Mouse (Mus musculus): Measurements from ENCODE around the gene Ykt6. TPM values are rescaled to one million over a fixed set of nuclear protein-coding genes. Genes with fewer than 3 reads are reported as not detected.
"Not testable (repeated sequence)": the region's sequence is repeated elsewhere in the genome, so short reads cannot be mapped to it uniquely, and the experiment has no call there.

Ykt6 gene
- total and polyA plus RNA-seq, 2 experiments from 2014 or later, result 101 to 181 TPM

DNA sequence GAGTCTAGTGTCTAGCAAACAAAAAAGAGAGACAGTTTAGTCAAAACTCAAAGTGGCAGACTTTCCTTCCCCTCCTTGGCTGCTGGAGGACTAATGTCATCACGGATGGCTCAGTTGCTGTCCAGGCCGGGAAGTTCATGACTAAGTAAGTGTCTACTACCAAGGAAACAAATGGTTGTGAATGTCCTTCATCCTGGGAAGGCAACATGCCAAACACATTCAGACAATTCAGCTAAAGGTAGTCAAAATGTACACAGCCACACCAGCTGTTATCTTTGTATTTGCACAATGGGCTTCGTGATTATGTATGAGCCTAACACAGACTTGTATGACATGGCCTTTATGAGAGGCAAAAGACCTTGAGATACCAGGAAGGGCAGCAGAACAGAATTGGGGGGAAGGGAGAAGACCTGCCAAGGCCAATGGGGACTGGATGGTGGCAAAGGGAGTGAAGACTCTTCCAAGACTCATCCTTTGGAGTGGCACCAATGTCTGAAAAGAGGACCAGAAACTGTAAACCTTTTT, 28.7 kb upstream of the Ykt6 start:
- Histone ChIP-seq H3K27ac (ENCODE audit: low read depth, low read length) (no peak overlapping the region), H3K9ac (no peak overlapping the region), H3K9me3 (ENCODE audit: low read length) (no peaks in the 10 kb centered on the region), H3K4me3 (ENCODE audit: low read depth, low read length) (no peak overlapping the region), H3K36me3 (ENCODE audit: insufficient read depth) (no peaks in the 10 kb centered on the region), H3K4me2 (ENCODE audit: low read depth) (no peak overlapping the region), H3K4me1 (ENCODE audit: insufficient read depth) (no peaks in the 10 kb centered on the region), H3K27me3 (ENCODE audit: insufficient read depth, low read length) (no peaks in the 10 kb centered on the region)
- TF ChIP-seq CTCF (IDR thresholded peaks at IDR 0.05; ENCODE audit: low read depth), result no peak
- no peak for DNase-seq
- ATAC-seq, result no peak
- 83% methylated on average over 3 of the region's 3 CpGs for WGBS

DNA sequence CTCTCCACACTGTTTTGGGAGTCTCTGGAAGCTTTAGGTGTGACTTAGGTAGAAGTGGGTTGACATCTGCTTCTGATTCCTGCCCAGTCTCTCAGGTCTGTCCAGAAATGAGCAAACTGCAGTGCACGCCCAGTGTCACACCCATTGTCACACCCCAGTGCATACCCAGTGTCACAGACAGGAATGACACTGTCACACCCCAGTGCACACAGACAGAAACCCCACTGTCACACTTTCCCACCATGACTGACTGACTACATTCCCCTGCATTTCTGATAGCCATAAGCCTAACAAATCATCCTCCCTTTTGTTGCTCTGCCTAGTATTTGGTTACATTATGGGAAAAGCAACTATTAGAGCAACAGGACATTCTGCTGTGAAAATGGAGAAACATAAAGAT, 24.9 kb upstream of the Ykt6 start:
- H3K9me3 ChIP-seq (ENCODE audit: low read length), result no peaks in the 10 kb centered on the region
- no peak overlapping the region for H3K4me2 ChIP-seq (ENCODE audit: low read depth)
- no peaks in the 10 kb centered on the region for H3K36me3 ChIP-seq (ENCODE audit: insufficient read depth)
- no peak for TF ChIP-seq CTCF (IDR thresholded peaks at IDR 0.05; ENCODE audit: low read depth)
- H3K4me3 ChIP-seq (ENCODE audit: low read depth, low read length), result no peak overlapping the region
- no peak overlapping the region for H3K27ac ChIP-seq (ENCODE audit: low read depth, low read length)
- no peak overlapping the region for H3K9ac ChIP-seq
- no peaks in the 10 kb centered on the region for H3K4me1 ChIP-seq (ENCODE audit: insufficient read depth)
- ATAC-seq (no peak), DNase-seq (no peak)
- 73% methylated on average over 1 of the region's 1 CpGs for WGBS
- no peaks in the 10 kb centered on the region for H3K27me3 ChIP-seq (ENCODE audit: insufficient read depth, low read length)

DNA sequence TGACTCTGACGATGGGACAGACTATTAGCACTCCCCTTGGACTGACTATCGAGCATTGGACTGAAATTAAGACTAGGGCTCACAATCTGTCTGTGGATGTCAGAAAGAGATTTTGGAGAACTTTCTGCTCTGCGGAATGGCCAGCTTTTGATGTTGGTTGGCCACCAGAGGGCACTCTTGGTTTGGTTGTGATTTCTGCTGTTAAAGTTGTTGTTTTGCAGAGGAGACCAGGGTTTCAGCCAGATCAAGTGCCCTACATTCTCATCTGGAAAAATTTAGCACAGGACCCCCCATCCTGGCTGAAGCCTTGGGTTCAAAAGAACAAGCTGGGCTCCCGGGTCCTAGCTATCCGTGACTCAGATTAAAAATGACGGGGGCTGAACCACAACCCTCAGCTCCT, 23.5 kb upstream of the Ykt6 start:
- peak; percentile 50 for DNase-seq
- not testable (repeated sequence) for H3K9me3 ChIP-seq (ENCODE audit: low read length); H3K4me3 ChIP-seq (ENCODE audit: low read depth, low read length); ATAC-seq; H3K9ac ChIP-seq; H3K27ac ChIP-seq (ENCODE audit: low read depth, low read length); H3K27me3 ChIP-seq (ENCODE audit: insufficient read depth, low read length); H3K4me2 ChIP-seq (ENCODE audit: low read depth); H3K36me3 ChIP-seq (ENCODE audit: insufficient read depth); H3K4me1 ChIP-seq (ENCODE audit: insufficient read depth)
- whole genome bisulfite sequencing, result 81% methylated on average over 6 of the region's 6 CpGs
- peak; percentile 37 for TF ChIP-seq CTCF (IDR thresholded peaks at IDR 0.05; ENCODE audit: low read depth)

DNA sequence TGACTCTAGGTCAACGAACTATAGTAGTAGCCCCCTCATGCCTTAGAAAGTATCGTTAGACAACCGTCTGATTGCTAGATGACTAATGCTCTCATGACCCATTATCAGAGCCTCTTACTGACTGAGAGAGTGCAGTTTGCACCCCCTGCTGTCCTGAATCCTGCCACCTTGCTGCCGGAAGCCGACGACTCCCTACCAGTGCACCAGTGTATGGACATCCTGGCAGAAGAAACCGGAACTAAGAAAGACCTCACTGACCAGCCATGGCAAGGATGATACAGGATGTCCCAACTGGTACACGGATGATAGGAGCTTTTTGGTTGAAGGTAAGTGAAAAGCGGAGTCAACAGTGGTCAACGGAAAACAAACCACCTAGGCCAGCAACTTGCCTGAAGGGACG, 21.0 kb upstream of the Ykt6 start:
- WGBS, result 92% methylated on average over 11 of the region's 11 CpGs
- not testable (repeated sequence) for DNase-seq

DNA sequence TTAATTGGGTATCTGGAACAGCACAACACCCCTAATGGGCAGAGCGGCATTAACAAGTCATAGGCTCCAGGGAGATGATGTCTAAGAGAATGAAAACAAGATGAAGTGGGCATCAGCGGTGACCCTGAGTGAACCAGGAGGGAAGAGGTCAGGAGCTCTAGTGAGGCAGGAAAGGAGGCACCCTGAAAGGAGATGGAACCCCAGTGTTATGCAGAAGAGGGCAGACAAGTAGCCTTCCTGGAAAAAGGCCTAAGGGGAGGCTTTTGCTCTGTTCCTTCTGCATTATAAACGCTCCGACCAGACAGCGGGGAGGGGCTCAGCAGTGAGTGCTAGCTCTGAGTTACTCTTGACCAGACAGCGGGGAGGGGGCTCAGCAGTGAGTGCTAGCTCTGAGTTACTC, 12.5 kb upstream of the Ykt6 start:
- H3K4me1 ChIP-seq (ENCODE audit: insufficient read depth), result no peaks in the 10 kb centered on the region
- no peak overlapping the region for H3K9ac ChIP-seq
- H3K4me2 ChIP-seq (ENCODE audit: low read depth), result no peak overlapping the region
- no peak for ATAC-seq
- H3K36me3 ChIP-seq (ENCODE audit: insufficient read depth), result no peaks in the 10 kb centered on the region
- H3K9me3 ChIP-seq (ENCODE audit: low read length), result no peaks in the 10 kb centered on the region
- H3K27me3 ChIP-seq (ENCODE audit: insufficient read depth, low read length), result no peaks in the 10 kb centered on the region
- WGBS, result 62% methylated on average over 6 of the region's 6 CpGs
- DNase-seq, result no peak
- H3K4me3 ChIP-seq (ENCODE audit: low read depth, low read length), result no peak overlapping the region
- TF ChIP-seq CTCF (IDR thresholded peaks at IDR 0.05; ENCODE audit: low read depth), result no peak
- no peak overlapping the region for H3K27ac ChIP-seq (ENCODE audit: low read depth, low read length)

More for the DNA sequence above, 21.0 kb upstream of the Ykt6 start:
- not testable (repeated sequence) for ATAC-seq; H3K4me2 ChIP-seq (ENCODE audit: low read depth); H3K9ac ChIP-seq; H3K27ac ChIP-seq (ENCODE audit: low read depth, low read length); H3K4me1 ChIP-seq (ENCODE audit: insufficient read depth); H3K4me3 ChIP-seq (ENCODE audit: low read depth, low read length); H3K36me3 ChIP-seq (ENCODE audit: insufficient read depth); H3K9me3 ChIP-seq (ENCODE audit: low read length); H3K27me3 ChIP-seq (ENCODE audit: insufficient read depth, low read length)

DNA sequence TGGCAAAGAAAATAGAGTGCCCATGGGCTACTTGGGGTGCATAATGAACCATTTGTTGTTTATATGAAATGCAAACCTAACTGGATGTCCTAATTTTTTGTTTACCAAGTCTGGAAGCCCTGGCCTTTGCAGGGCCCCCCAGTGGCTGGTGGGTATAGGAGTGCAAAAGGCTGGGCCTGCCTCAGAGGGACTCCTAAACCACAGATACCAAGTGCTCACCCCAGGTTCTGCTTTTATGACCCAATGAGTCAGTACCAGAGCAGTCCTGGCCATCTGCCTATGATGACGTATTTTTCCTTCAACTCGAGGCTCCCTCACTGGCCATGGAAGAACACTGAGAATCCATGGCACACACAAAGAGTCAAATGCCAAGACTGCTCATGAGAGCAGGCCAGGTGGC, 10.4 kb upstream of the Ykt6 start:
- Histone ChIP-seq H3K4me2 (ENCODE audit: low read depth) (no peak overlapping the region), H3K36me3 (ENCODE audit: insufficient read depth) (no peaks in the 10 kb centered on the region), H3K9ac (no peak overlapping the region), H3K9me3 (ENCODE audit: low read length) (no peaks in the 10 kb centered on the region), H3K4me3 (ENCODE audit: low read depth, low read length) (no peak overlapping the region), H3K4me1 (ENCODE audit: insufficient read depth) (no peaks in the 10 kb centered on the region), H3K27me3 (ENCODE audit: insufficient read depth, low read length) (no peaks in the 10 kb centered on the region), H3K27ac (ENCODE audit: low read depth, low read length) (no peak overlapping the region)
- no peak for DNase-seq
- WGBS, result 78% methylated on average over 2 of the region's 2 CpGs
- TF ChIP-seq CTCF (IDR thresholded peaks at IDR 0.05; ENCODE audit: low read depth), result no peak
- no peak for ATAC-seq

DNA sequence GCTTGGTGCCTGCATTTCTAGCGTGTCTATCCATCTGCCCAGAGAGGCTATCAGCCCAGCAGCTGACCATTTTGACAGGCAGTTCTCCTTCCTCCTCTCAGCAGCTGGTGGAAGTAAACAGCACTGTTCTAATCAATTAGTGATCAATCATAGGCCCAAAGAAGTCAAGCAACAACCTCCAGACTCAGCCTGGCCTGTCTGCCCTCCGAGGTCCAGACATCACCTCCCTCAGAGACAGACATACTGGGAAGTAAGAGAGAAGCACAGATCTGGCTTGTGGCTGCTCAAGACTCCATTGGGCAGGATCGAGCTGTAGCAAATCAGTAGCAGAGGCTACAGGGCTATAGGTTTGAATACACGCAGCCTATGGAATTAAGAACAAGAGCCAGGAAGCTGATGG, 7.7 kb upstream of the Ykt6 start:
- Histone ChIP-seq H3K4me2 (ENCODE audit: low read depth) (no peak overlapping the region), H3K4me3 (ENCODE audit: low read depth, low read length) (no peak overlapping the region), H3K27ac (ENCODE audit: low read depth, low read length) (no peak overlapping the region), H3K36me3 (ENCODE audit: insufficient read depth) (no peaks in the 10 kb centered on the region), H3K9me3 (ENCODE audit: low read length) (no peaks in the 10 kb centered on the region), H3K27me3 (ENCODE audit: insufficient read depth, low read length) (no peaks in the 10 kb centered on the region), H3K4me1 (ENCODE audit: insufficient read depth) (no peaks in the 10 kb centered on the region), H3K9ac (no peak overlapping the region)
- DNase-seq (no peak), ATAC-seq (no peak)
- TF ChIP-seq CTCF (IDR thresholded peaks at IDR 0.05; ENCODE audit: low read depth), result no peak
- 70% methylated on average over 4 of the region's 4 CpGs for WGBS
